Mouse (Mus musculus) lung, embryonic 15.5 days (tissue): ENCODE results near the gene Dnmt1. TPM values are rescaled to one million over a fixed set of nuclear protein-coding genes. Genes with fewer than 3 reads are reported as not detected.

Experiments used
- ATAC-seq: fragments of 200-750 bp; cut with Nextera tagmentation; 2 replicates; pipeline ENCODE4 v1.8.0; 2017; ENCODE audit warnings: moderate number of reproducible peaks, borderline replicate concordance; ENCODE audit not compliant: low FRiP score, low TSS enrichment; ENCODE audit errors: extremely low read depth
- H3K27ac ChIP-seq: fragments of 300-500 bp; sonication (generic); 2 replicates; pipeline ENCODE4 v1.5.1; 2015; ENCODE audit warnings: moderate library complexity, mild to moderate bottlenecking, inconsistent platforms
- H3K27me3 ChIP-seq: fragments of 300-500 bp; sonication (generic); 2 replicates; pipeline ENCODE4 v1.6.1; 2015; ENCODE audit warnings: inconsistent platforms
- H3K36me3 ChIP-seq: fragments of 300-500 bp; sonication (generic); 2 replicates; pipeline ENCODE4 v1.6.1; 2015; ENCODE audit warnings: inconsistent platforms
- H3K4me1 ChIP-seq: fragments of 300-500 bp; sonication (generic); 2 replicates; pipeline ENCODE4 v1.6.1; 2015; ENCODE audit warnings: inconsistent platforms
- H3K4me2 ChIP-seq: fragments of 300-500 bp; sonication (generic); 2 replicates; pipeline ENCODE4 v1.6.1; 2015; ENCODE audit warnings: inconsistent platforms, mild to moderate bottlenecking, moderate library complexity
- H3K4me3 ChIP-seq: fragments of 300-500 bp; sonication (generic); 2 replicates; pipeline ENCODE4 v1.5.1; 2015; ENCODE audit warnings: mild to moderate bottlenecking, inconsistent platforms
- H3K9ac ChIP-seq: fragments of 300-500 bp; sonication (generic); 2 replicates; pipeline ENCODE4 v1.6.1; 2015; ENCODE audit warnings: inconsistent platforms
- H3K9me3 ChIP-seq: fragments of 300-500 bp; sonication (generic); 2 replicates; pipeline ENCODE4 v1.6.1; 2016; ENCODE audit warnings: inconsistent platforms
- WGBS: fragments of 180-500 bp; shearing (Covaris S2); methylation state at CpG from one replicate; pipeline ENCODE4 v1.1.7; 2015; 5-methylcytosine and 5-hydroxymethylcytosine counted together
- polyA plus RNA-seq: library from polyadenylated mRNA; unstranded; fragments of >200 nt; fragmentation: Nextera tagmentation; extraction: Ambion mirVana; gene quantifications from 2 replicates; pipeline ENCODE4 v1.2.1, GENCODE M21; 2015

Dnmt1 gene
- polyA plus RNA-seq, 1 experiment from 2014 or later, result 104 TPM

DNA sequence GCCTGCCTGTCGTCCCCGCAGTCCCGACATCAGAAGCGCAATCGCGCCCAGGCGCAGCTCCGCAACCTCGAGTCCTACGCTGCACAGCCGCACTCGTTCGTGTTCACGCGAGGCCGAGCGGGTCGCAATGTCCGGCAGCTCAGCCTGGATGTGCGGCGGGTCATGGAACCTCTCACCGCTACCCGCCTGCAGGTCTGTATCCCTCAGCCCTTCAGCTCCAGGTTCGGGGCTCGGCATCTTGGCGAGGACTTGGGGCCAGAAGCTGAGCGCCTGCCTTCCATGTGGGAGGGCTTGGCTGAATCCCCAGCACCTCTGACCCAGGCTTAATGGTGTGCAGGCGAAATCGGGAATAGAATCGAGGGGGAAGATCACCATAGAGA is 71.3 kb downstream of the Dnmt1 start:
- Histone ChIP-seq H3K27me3 (no peaks in the 10 kb centered on the region), H3K4me1 (peaks cover 11% of the 10 kb centered on the region), H3K4me2 (peak overlapping the region; percentile 73), H3K4me3 (peak overlapping the region; percentile 82), H3K36me3 (peaks cover 42% of the 10 kb centered on the region), H3K9ac (peak overlapping the region; percentile 89), H3K9me3 (no peaks in the 10 kb centered on the region), H3K27ac (peak overlapping the region; percentile 92)
- WGBS, result under 1% methylated on average over 30 of the region's 30 CpGs
- ATAC-seq, result peak; percentile 37

DNA sequence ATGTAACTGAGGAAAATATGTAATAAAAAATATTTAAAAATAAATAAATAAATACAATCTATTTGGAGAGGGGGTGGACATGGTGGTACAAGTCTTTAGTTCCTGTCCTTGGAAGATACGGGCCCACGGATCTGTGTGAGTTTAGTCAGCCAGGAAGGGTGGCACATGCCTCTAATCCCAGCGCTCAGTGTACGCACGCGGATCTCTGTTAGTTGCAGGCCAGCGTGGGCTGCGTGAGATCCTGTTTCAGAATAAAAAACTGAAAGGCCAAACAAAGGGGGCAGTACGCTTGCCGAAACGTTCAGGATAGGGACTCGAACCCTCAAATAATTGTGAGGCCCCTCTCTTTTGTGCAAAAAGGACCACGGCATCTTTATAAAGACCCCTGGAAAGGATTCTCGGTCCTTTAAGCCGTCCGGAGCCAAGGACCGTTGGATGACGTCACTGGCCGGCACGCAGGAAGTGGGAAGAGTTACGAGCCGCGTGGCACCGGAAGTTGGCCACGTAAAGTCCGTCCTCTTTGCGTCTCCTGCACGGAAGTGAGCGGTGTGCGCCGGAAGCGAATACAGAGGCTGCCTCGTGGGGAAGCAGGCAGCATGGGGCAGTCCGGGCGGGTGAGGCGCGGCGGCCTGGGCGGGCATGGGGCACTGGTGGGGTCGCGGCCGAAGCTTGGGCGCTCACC is 71.8 kb downstream of the Dnmt1 start, which contains the start of gene Ppan:
Gene Ppan, plus strand, starts transcription at position 472 of the 682 bp plus-strand sequence.
- no peaks in the 10 kb centered on the region for H3K27me3 ChIP-seq
- peak; percentile 96 for ATAC-seq
- peak within 1 kb of the TSS; percentile 82 for H3K4me3 ChIP-seq
- no peaks in the 10 kb centered on the region for H3K9me3 ChIP-seq
- peak within 1 kb of the TSS; percentile 73 for H3K4me2 ChIP-seq
- H3K27ac ChIP-seq, result peak within 1 kb of the TSS; percentile 92
- peaks cover 37% of the 10 kb centered on the region for H3K36me3 ChIP-seq
- H3K4me1 ChIP-seq, result peaks cover 11% of the 10 kb centered on the region
- WGBS, result under 1% methylated on average over 43 of the region's 43 CpGs
- peak within 1 kb of the TSS; percentile 89 for H3K9ac ChIP-seq

DNA sequence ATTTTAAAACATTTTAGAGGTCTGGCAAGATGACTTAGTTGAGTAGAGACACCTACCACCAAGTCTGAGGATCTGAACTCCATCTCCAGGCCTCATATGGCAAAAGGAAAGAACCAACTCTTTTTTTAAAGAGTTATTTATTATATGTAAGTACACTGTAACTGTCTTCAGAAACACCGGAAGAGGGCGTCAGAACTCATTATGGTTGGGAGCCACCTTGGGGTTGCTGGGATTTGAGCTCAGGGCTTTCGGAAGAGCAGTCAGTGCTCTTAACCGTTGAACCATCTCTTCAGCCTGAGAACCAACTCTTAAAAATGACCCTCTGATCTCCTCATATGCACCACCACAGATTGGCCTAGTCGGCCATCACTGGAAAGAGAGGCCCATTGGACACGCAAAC is 72.5 kb downstream of the Dnmt1 start:
- 87% methylated on average over 6 of the region's 6 CpGs for WGBS

DNA sequence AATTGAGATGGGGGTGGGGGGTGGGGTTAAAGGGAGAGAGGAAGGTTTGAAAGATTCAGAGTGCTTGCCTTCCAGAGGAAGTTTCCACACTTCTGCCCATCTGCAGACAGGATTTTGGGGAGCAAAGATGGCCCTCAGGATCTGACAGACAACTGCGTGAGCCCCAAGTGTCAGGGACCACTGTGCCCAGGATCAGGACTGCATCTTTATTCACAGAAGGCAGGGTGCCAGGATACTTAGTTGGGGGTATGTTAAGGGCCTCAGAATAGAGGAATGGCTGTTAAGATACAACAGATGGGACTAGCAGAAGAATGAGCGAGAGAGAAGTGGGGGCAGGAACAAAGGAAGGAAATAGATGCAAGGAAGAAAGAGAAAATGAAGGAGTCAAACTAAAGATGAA is 73.1 kb downstream of the Dnmt1 start:
- 88% methylated on average over 2 of the region's 2 CpGs for WGBS
- no peak for ATAC-seq
- H3K36me3 ChIP-seq, result peaks cover 24% of the 10 kb centered on the region

More for the DNA sequence above, 72.5 kb downstream of the Dnmt1 start:
- Histone ChIP-seq H3K4me1 (peaks cover 11% of the 10 kb centered on the region), H3K27ac (peak overlapping the region; percentile 92), H3K4me3 (no peak overlapping the region), H3K4me2 (peak overlapping the region; percentile 73), H3K9ac (no peak overlapping the region), H3K27me3 (no peaks in the 10 kb centered on the region), H3K36me3 (peaks cover 30% of the 10 kb centered on the region), H3K9me3 (no peaks in the 10 kb centered on the region)
- no peak for ATAC-seq

DNA sequence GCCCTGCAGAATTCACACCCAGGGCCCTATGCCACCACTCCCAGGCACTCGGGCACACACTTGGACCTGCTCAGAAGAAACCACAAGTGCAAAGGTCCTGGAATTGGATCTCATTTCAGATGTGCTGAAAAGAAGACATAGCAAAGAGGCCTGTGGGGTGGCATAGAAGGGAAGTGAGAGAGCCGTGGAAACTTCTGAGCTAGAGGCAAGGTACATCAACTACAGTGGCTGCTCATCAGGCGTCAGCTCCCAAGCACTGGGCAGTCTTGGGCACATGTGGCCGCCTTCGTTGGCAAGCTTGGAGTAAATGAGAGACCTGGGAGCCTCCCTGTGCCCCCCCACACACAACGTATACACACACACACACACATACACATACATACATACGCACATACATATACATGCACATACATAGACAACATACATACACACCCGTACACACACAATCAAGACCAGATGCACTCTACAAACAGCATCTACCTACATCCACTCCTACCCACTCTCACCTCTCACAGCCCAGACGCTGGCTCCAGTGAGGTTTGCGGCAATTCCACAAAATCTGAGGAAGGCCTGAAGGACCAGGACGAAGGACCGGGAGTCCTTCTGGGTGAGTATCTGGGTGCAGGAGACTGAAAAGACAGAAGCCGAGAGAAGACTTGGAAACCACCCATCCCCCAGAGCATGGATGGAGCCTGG is 80.4 kb downstream of the Dnmt1 start, which contains the start of gene Angptl6:
Gene Angptl6, minus strand, starts transcription at position 631 of the 696 bp plus-strand sequence.
- H3K4me3 ChIP-seq, result peak within 1 kb of the TSS; percentile 46
- no peak for ATAC-seq
- WGBS, result 79% methylated on average over 13 of the region's 13 CpGs

More for the DNA sequence above, 73.1 kb downstream of the Dnmt1 start:
- Histone ChIP-seq H3K4me2 (no peak overlapping the region), H3K9ac (no peak overlapping the region), H3K27ac (no peak overlapping the region), H3K4me1 (peaks cover 11% of the 10 kb centered on the region), H3K27me3 (no peaks in the 10 kb centered on the region), H3K4me3 (no peak overlapping the region), H3K9me3 (no peaks in the 10 kb centered on the region)

DNA sequence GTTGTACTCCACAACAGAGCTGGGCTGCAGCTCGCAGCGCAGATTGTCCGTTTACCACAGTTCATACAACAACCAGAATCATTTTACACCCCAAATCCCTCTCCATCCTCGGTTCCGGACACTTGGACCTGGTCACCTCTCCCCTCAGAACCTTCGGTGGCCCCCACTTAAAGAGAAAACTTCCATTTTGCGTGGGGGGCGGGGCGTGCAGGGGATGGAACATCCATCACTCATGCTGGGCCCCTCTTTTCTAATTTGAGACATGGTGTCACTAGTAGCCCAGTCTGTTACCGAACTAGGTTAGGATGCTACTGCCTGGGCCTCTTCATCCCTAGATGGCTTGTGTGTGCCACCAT is 81.0 kb downstream of the Dnmt1 start:
- H3K9me3 ChIP-seq, result no peaks in the 10 kb centered on the region
- peak overlapping the region; percentile 91 for H3K27ac ChIP-seq
- no peaks in the 10 kb centered on the region for H3K36me3 ChIP-seq
- H3K4me1 ChIP-seq, result peaks cover 12% of the 10 kb centered on the region; the same call in 1 of the 2 replicates
- H3K27me3 ChIP-seq, result no peaks in the 10 kb centered on the region
- ATAC-seq, result no peak
- H3K4me2 ChIP-seq, result peak overlapping the region; percentile 74
- peak overlapping the region; percentile 46 for H3K4me3 ChIP-seq
- 11% methylated on average over 10 of the region's 10 CpGs for WGBS
- H3K9ac ChIP-seq, result peak overlapping the region; percentile 59

More for the DNA sequence above, 80.4 kb downstream of the Dnmt1 start, which contains the start of gene Angptl6:
- no peaks in the 10 kb centered on the region for H3K27me3 ChIP-seq
- H3K9me3 ChIP-seq, result no peaks in the 10 kb centered on the region
- H3K4me2 ChIP-seq, result peak within 1 kb of the TSS; percentile 74
- H3K27ac ChIP-seq, result peak within 1 kb of the TSS; percentile 91
- H3K36me3 ChIP-seq, result no peaks in the 10 kb centered on the region
- H3K4me1 ChIP-seq, result peaks cover 12% of the 10 kb centered on the region; the same call in 1 of the 2 replicates
- H3K9ac ChIP-seq, result peak within 1 kb of the TSS; percentile 59

DNA sequence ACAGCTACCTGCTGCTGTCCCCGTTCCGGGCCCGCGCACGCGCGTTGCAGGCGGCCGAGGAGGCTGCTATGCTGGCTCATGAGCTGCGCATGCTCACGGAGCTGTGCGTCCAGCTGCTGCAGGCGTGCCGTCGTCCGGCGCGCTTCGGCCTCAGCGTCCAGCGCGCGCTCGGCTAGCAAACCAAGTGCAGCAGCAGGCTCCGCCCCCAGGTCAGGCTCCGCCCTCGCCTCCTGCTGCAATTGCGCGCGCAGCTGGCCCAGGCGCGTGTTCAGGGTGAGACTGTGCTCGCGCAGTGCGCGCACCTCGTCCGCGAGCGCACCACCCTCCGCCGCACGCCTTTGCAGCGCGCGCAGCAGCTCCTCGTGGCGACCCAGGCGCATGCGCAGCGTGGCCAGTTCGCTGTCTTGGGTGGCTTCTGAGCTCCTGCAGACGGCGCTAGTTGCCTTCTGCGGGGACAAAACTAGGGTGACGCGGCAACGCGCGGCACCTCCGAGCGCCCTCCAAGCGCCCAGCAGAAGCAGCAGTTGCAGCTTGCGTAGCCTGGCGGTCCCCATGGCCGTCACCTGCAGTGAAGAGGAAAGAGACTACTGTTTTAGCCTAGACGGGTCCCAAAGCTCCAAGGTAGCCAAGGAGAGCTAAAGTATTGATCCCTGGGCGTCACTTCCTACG is 81.5 kb downstream of the Dnmt1 start:
- WGBS, result under 1% methylated on average over 69 of the region's 69 CpGs

DNA sequence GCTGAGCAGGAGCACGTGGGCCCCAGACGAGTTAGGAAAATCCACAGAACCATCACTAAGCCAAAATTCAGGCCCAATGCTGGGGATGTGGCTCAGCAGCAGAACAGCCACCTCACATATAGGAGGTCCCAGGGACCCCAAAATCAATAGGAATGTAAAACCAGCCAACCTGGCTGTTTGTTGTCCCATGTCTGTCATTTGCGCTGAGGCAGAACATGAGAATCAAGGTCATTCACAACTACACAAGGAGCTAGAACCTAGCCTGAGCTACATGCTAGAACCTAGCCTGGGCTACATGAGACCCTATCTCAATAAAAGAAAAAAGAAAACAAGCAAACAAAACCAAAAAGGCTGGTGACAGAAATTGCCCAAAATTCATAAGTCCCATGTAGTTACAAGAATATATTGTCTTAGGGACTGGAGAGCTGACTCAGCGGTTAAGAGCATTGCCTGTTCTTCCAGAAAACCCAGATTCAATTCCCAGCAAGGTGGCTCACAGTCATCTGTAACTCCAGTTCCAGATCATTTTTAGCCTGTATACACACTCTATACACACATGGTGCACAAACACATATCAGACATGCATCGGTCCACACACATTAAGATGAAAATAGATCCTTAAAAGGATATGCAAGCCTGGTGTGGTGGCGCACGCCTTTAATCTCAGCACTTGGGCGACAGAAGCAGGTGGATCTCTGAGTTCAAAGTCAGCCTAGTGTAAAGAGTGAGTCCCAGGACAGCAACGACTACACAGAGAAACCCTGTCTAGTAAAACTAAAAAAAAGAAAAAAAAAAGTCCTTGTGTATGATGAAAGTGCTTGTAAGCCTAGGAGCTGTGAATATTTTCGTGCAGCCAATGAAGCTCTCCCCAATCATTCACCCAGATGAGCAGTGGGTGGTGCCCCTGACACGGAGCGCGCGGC is 82.3 kb downstream of the Dnmt1 start:
- peak overlapping the region; percentile 46 for H3K4me3 ChIP-seq
- no peaks in the 10 kb centered on the region for H3K36me3 ChIP-seq
- H3K9ac ChIP-seq, result peak overlapping the region; percentile 34; the same call in 1 of the 2 replicates
- ATAC-seq, result no peak
- 0 out of 2 replicates have a peak overlapping the region, but pooled peaks have one; percentile 20 for H3K27ac ChIP-seq
- 35% methylated on average over 14 of the region's 14 CpGs for WGBS
- H3K9me3 ChIP-seq, result no peaks in the 10 kb centered on the region
- H3K4me1 ChIP-seq, result peaks cover 12% of the 10 kb centered on the region; the same call in 1 of the 2 replicates
- H3K4me2 ChIP-seq, result peak overlapping the region; percentile 74
- H3K27me3 ChIP-seq, result no peaks in the 10 kb centered on the region

More for the DNA sequence above, 81.5 kb downstream of the Dnmt1 start:
- no peaks in the 10 kb centered on the region for H3K9me3 ChIP-seq
- H3K36me3 ChIP-seq, result no peaks in the 10 kb centered on the region
- peak overlapping the region; percentile 74 for H3K4me2 ChIP-seq
- peak overlapping the region; percentile 59 for H3K9ac ChIP-seq
- peak overlapping the region; percentile 46 for H3K4me3 ChIP-seq
- H3K4me1 ChIP-seq, result peaks cover 12% of the 10 kb centered on the region; the same call in 1 of the 2 replicates
- no peaks in the 10 kb centered on the region for H3K27me3 ChIP-seq
- H3K27ac ChIP-seq, result peak overlapping the region; percentile 91
- ATAC-seq, result peak; percentile 94

DNA sequence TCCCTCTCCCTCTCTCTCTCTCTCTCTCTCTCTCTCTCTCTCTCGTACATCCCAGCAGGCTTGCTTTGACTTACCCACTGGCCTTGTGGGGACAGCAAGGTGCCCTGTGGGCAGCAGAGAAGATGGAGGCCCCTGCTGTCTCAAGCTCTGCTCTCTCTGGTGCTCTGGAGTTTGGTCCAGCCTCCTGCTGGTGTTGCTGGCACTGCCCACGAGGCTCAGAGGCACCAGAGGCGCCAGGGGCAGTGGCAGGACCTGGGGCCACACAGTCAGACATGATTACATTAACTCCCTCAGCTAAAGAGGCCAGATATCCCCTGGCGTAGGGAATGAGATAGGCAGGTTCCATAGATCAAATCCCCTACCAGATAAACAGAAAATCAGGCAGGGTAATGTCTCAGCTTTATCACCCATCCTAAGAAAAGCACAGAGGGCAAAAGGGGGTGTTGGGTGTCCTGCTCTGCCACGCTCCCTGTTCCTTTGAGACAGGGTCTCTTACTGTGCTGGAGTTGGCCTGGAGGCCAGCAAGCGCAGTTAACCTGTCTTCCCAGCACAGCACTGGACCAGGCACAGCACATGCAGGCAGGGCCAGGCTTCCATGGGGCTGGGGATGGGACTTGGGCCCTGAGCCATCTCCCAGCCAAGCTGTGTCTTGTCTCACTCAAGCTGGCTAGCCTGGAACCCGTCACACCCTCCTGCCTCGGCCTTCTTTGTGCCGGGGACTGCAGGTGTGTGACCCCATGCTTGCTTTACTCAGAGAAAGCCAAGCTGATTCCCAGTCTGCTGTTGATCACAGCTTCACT is 83.2 kb downstream of the Dnmt1 start:
- H3K36me3 ChIP-seq, result no peaks in the 10 kb centered on the region
- no peak overlapping the region for H3K9ac ChIP-seq
- H3K4me3 ChIP-seq, result no peak overlapping the region
- no peak for ATAC-seq
- WGBS, result 61% methylated on average over 8 of the region's 9 CpGs
- no peak overlapping the region for H3K27ac ChIP-seq
- peaks cover 12% of the 10 kb centered on the region; the same call in 1 of the 2 replicates for H3K4me1 ChIP-seq
- no peak overlapping the region for H3K4me2 ChIP-seq
- H3K27me3 ChIP-seq, result no peaks in the 10 kb centered on the region
- no peaks in the 10 kb centered on the region for H3K9me3 ChIP-seq

DNA sequence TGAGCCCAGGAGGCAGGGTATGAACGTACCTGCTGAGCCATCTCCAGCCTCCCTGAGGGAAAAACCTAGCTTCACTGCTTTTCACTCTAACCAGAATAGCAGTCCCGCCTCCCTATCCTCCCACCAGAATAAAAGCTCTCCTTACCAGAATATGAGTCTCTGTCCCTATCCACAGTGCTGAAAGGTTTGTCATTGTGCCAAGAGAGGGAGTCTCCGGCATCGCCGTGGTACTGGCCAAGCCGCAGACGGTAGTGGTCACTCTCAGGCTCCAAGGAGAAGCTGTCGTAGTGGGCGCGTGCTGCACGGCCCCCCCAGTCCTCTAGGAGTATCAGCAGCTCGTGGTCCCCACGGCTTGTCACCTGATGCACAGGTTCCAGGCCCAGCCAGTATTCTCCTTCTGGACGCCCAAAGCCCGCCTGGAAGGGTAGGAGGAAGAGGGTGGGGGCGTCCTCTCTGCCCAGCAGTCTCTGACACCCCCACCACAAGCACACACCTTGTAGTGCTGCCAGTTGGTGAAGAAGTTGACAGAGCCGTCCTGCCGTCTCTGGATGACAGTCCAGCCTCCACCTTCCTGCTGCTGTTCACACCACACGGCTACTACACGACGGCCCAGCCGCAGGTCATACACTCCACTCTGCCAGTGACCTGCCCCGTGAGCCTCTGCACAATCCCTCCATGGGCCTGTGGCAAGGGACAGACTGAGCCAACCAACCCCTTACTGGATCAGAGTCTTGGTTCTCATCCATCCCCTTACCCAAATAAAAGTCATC is 84.5 kb downstream of the Dnmt1 start:
- Histone ChIP-seq H3K9ac (no peak overlapping the region), H3K27ac (no peak overlapping the region), H3K4me1 (peaks cover 12% of the 10 kb centered on the region; the same call in 1 of the 2 replicates), H3K27me3 (peaks cover 4% of the 10 kb centered on the region), H3K9me3 (no peaks in the 10 kb centered on the region), H3K4me3 (no peak overlapping the region), H3K4me2 (no peak overlapping the region), H3K36me3 (peaks cover 2% of the 10 kb centered on the region; the same call in 1 of the 2 replicates)
- 57% methylated on average over 23 of the region's 23 CpGs for WGBS
- ATAC-seq, result no peak
